Mouse (Mus musculus) liver, embryonic 15.5 days (tissue): Measurements from ENCODE around the gene Cd27. TPM values are rescaled to one million over a fixed set of nuclear protein-coding genes. Genes with fewer than 3 reads are reported as not detected.
"Not testable (repeated sequence)": the region's sequence is repeated elsewhere in the genome, so short reads cannot be mapped to it uniquely, and the experiment has no call there.

ENCODE experiments used
- ATAC-seq: fragments of 200-750 bp; cut with Nextera tagmentation; 2 replicates; pipeline ENCODE4 v1.8.0; 2017; ENCODE audit warnings: moderate number of reproducible peaks, mild to moderate bottlenecking, moderate library complexity; ENCODE audit not compliant: insufficient read depth
- H3K27ac ChIP-seq: fragments of 300-500 bp; sonication (generic); replicated peaks from 2 replicates; pipeline ENCODE4 v1.5.1; 2015; ENCODE audit warnings: mild to moderate bottlenecking, inconsistent platforms
- H3K27me3 ChIP-seq: fragments of 300-500 bp; sonication (generic); 2 replicates; pipeline ENCODE4 v1.6.1; 2015; ENCODE audit warnings: mild to moderate bottlenecking, inconsistent platforms
- H3K36me3 ChIP-seq: fragments of 300-500 bp; sonication (generic); replicated peaks from 2 replicates; pipeline ENCODE4 v1.6.1; 2015; ENCODE audit warnings: moderate library complexity, mild to moderate bottlenecking, inconsistent platforms
- H3K4me1 ChIP-seq: fragments of 300-500 bp; sonication (generic); replicated peaks from 2 replicates; pipeline ENCODE4 v1.6.1; 2015; ENCODE audit warnings: inconsistent platforms
- H3K4me2 ChIP-seq: fragments of 300-500 bp; sonication (generic); 2 replicates; pipeline ENCODE4 v1.6.1; 2015; ENCODE audit warnings: moderate library complexity, mild to moderate bottlenecking, inconsistent platforms
- H3K4me3 ChIP-seq: fragments of 300-500 bp; sonication (generic); replicated peaks from 2 replicates; pipeline ENCODE4 v1.5.1; 2015; ENCODE audit warnings: mild to moderate bottlenecking, inconsistent platforms
- H3K9ac ChIP-seq: fragments of 300-500 bp; sonication (generic); 2 replicates; pipeline ENCODE4 v1.6.1; 2015; ENCODE audit warnings: moderate library complexity, mild to moderate bottlenecking, inconsistent platforms
- H3K9me3 ChIP-seq: fragments of 300-500 bp; sonication (generic); replicated peaks from 2 replicates; pipeline ENCODE4 v1.6.1; 2016; ENCODE audit warnings: inconsistent platforms
- WGBS: fragments of 180-500 bp; shearing (Covaris S2); methylation state at CpG from one replicate; pipeline ENCODE4 v1.1.7; 2015; ENCODE audit warnings: mixed read lengths; ENCODE audit not compliant: insufficient replicate concordance; 5-methylcytosine and 5-hydroxymethylcytosine counted together
- polyA plus RNA-seq: library from polyadenylated mRNA; unstranded; fragments of >200 nt; fragmentation: Nextera tagmentation; extraction: Ambion mirVana; gene quantifications from 2 replicates; pipeline ENCODE4 v1.2.1, GENCODE M21; 2015

Gene Cd27
- polyA plus RNA-seq, 1 experiment from 2014 or later = 1.3 TPM

- not testable (repeated sequence) for H3K9ac ChIP-seq, H3K9me3 ChIP-seq, H3K27ac ChIP-seq, H3K27me3 ChIP-seq, H3K4me2 ChIP-seq, ATAC-seq, H3K36me3 ChIP-seq, H3K4me3 ChIP-seq
- 59% methylated on average over 6 of the region's 6 CpGs for WGBS
- H3K4me1 ChIP-seq = peaks cover 10% of the 10 kb centered on the region
Measured at GRCm38 (mm10) chr6:125266600-125266999, 29.8 kb upstream of the Cd27 start.

GRCm38 (mm10) chr6:125266091-125266490 is 29.3 kb upstream of the Cd27 start:
- Histone ChIP-seq H3K36me3 (no peaks in the 10 kb centered on the region), H3K27ac (no peak overlapping the region), H3K27me3 (no peaks in the 10 kb centered on the region), H3K9ac (no peak overlapping the region), H3K4me1 (peaks cover 5% of the 10 kb centered on the region; the same call in 1 of the 2 replicates), H3K4me3 (no peak overlapping the region), H3K9me3 (no peaks in the 10 kb centered on the region), H3K4me2 (no peak overlapping the region)
- ATAC-seq = no peak
- 65% methylated on average over 13 of the region's 13 CpGs for WGBS

DNA sequence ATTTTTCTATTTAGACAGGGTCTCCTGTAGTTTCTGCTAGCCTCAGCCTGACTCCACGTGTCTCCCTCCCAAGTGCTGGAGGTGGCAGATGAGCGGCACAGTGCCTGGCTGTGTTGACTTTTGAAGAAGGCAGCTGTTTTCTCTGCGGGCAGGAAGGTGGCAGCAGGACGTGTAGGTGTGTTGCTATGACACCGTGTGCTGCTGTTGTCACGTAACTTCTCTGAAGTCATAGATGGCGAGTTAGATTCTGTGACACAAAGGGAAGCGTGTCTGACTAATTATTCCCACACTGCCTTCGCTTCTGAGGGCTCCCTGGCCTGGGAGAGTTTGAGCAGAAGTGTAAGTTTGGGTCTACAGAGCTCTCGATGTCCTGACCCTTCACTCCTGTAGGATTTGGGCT is 28.4 kb upstream of the Cd27 start:
- no peak for ATAC-seq
- H3K4me1 ChIP-seq = no peaks in the 10 kb centered on the region
- no peaks in the 10 kb centered on the region for H3K36me3 ChIP-seq
- WGBS = 42% methylated on average over 10 of the region's 10 CpGs
- no peaks in the 10 kb centered on the region for H3K27me3 ChIP-seq
- no peak overlapping the region for H3K4me3 ChIP-seq
- no peak overlapping the region for H3K9ac ChIP-seq
- no peak overlapping the region for H3K4me2 ChIP-seq
- H3K27ac ChIP-seq = no peak overlapping the region
- H3K9me3 ChIP-seq = no peaks in the 10 kb centered on the region

- no peaks in the 10 kb centered on the region for H3K36me3 ChIP-seq
- WGBS = 72% methylated on average over 9 of the region's 9 CpGs
- H3K4me2 ChIP-seq = no peak overlapping the region
- no peak for ATAC-seq
- H3K4me1 ChIP-seq = no peaks in the 10 kb centered on the region
- no peaks in the 10 kb centered on the region for H3K9me3 ChIP-seq
- H3K27ac ChIP-seq = no peak overlapping the region
- H3K9ac ChIP-seq = no peak overlapping the region
- no peaks in the 10 kb centered on the region for H3K27me3 ChIP-seq
- H3K4me3 ChIP-seq = no peak overlapping the region
Measured at GRCm38 (mm10) chr6:125264219-125264618, 27.4 kb upstream of the Cd27 start.

DNA sequence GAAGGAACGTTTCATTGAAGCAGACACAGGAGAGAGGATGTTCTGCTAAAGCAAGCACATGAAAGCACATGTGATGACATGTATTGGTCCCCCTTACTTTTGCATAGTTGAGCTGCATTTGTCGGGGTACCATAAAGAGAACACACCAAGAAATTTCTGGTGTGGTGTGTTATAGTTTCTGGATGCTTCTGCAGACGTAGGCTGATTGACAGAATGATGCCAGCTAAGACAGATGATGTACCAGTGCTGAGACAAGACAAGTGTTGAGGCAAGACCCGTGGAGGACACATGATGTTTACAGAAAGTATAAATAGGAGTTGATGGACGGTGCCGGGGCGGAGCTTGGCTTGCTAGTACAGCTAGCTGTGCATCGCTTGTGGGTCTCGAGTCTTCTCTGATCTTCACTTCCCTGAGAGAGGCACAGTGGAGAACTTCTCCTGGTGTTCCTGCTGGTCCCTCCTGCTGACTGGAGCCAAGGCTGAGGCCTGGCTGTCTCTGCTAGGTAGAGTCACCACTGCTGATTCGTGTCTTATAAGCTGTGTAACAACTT is 23.3 kb upstream of the Cd27 start:
- no peak overlapping the region for H3K9ac ChIP-seq
- ATAC-seq = no peak
- H3K4me3 ChIP-seq = no peak overlapping the region
- H3K27ac ChIP-seq = no peak overlapping the region
- no peaks in the 10 kb centered on the region for H3K36me3 ChIP-seq
- H3K4me2 ChIP-seq = no peak overlapping the region
- H3K9me3 ChIP-seq = no peaks in the 10 kb centered on the region
- H3K4me1 ChIP-seq = no peaks in the 10 kb centered on the region
- 63% methylated on average over 10 of the region's 10 CpGs for WGBS
- no peaks in the 10 kb centered on the region for H3K27me3 ChIP-seq

DNA sequence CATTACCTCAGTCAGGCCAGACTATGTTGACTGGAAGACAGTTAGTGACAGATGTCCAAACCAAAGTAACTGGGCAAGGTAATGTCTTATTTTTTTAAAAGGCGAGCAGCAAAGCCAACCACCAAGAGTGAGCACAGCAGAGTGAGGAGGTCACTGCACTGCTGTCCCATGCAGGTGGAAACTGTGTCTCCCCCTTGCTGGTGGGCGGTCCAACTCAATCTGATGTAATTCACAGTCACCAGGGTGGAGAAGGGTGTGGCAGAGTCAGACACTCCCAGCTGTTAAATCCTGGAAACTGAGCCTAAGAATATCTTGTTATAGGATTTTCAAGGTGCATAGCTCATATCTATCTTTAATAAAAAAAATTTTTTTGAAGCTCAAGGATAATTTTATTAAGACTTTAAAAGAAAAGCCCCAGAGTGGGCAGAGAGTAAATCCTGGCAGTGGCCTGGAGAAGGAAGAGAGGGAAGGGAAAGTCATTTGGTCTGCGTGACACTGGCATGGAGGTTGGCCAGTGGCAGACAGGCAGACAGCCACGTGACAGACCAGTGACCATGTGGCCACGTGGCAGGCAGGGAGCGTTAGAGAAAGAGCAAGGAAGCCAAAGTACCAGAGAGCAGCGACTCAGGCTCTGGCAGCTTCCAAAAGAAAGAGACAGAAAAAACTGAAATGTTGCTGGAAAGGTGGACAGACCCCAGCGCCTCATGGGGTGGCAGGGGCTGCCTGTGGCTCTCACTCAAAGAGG is 19.6 kb upstream of the Cd27 start:
- Histone ChIP-seq H3K9ac (no peak overlapping the region), H3K36me3 (no peaks in the 10 kb centered on the region), H3K9me3 (no peaks in the 10 kb centered on the region), H3K4me1 (0 out of 2 replicates have a peak, but pooled peaks cover 3% of the 10 kb centered on the region), H3K4me2 (no peak overlapping the region), H3K27ac (no peak overlapping the region), H3K27me3 (no peaks in the 10 kb centered on the region), H3K4me3 (no peak overlapping the region)
- WGBS = 52% methylated on average over 8 of the region's 8 CpGs
- ATAC-seq = no peak

- Histone ChIP-seq H3K9ac (no peak overlapping the region), H3K27me3 (no peaks in the 10 kb centered on the region), H3K4me1 (0 out of 2 replicates have a peak, but pooled peaks cover 3% of the 10 kb centered on the region), H3K27ac (no peak overlapping the region), H3K4me3 (no peak overlapping the region), H3K9me3 (no peaks in the 10 kb centered on the region), H3K4me2 (no peak overlapping the region), H3K36me3 (no peaks in the 10 kb centered on the region)
- 67% methylated on average over 7 of the region's 7 CpGs for WGBS
- ATAC-seq = no peak
Measured at GRCm38 (mm10) chr6:125255516-125256044, 18.8 kb upstream of the Cd27 start.

GRCm38 (mm10) chr6:125253863-125254715 is 17.3 kb upstream of the Cd27 start:
- no peak for ATAC-seq
- 27% methylated on average over 14 of the region's 14 CpGs for WGBS
- Histone ChIP-seq H3K27ac (no peak overlapping the region), H3K4me3 (no peak overlapping the region), H3K36me3 (no peaks in the 10 kb centered on the region), H3K9ac (no peak overlapping the region), H3K9me3 (no peaks in the 10 kb centered on the region), H3K27me3 (no peaks in the 10 kb centered on the region), H3K4me1 (0 out of 2 replicates have a peak, but pooled peaks cover 3% of the 10 kb centered on the region), H3K4me2 (peak overlapping the region; percentile 27)

DNA sequence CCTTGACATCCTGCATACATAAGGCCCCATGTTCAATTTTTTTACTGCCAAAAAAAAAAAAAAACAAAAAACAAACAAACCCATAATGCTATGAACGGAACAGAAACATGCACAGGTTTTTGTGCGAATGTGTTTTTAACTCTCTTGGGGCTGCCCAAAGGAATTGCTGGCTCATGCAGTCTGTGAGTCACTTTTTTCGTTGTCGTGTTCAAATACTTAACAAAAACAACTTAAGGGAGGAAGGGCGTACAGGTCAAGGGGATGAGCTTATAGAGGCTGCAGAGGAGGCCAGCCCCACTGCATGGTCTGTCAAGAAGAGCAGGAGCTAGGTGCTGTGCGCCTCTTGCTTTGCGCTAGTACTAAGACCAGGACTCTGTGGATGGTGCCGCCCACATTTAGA is 15.9 kb upstream of the Cd27 start:
- Histone ChIP-seq H3K4me1 (0 out of 2 replicates have a peak, but pooled peaks cover 3% of the 10 kb centered on the region), H3K9me3 (no peaks in the 10 kb centered on the region), H3K4me2 (no peak overlapping the region), H3K9ac (no peak overlapping the region), H3K27ac (no peak overlapping the region), H3K27me3 (no peaks in the 10 kb centered on the region), H3K4me3 (no peak overlapping the region), H3K36me3 (no peaks in the 10 kb centered on the region)
- WGBS = 73% methylated on average over 8 of the region's 8 CpGs
- ATAC-seq = no peak

DNA sequence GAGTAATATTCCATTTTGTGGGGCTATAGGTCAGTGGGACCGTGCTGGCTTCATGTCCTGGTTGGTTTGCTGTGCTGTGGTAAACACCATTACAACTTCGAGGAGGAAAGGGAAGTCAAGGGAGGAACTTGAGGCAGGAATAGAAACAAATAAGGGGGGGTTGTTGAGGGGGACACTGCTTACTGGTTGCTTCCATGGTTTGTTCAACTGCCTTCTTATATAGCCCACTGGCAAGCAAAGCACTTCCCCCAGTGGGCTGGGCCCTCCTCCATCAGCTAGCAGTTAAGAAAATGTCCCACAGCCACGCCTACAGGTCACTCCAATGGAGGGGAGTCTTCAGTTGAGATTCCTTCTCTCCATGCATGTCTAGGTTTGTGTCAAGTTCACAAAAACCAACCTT is 15.5 kb upstream of the Cd27 start:
- ATAC-seq = no peak
- Histone ChIP-seq H3K4me1 (0 out of 2 replicates have a peak, but pooled peaks cover 3% of the 10 kb centered on the region), H3K27ac (no peak overlapping the region), H3K4me3 (no peak overlapping the region), H3K36me3 (no peaks in the 10 kb centered on the region), H3K9ac (no peak overlapping the region), H3K4me2 (no peak overlapping the region), H3K27me3 (no peaks in the 10 kb centered on the region), H3K9me3 (no peaks in the 10 kb centered on the region)
- WGBS = 43% methylated on average over 3 of the region's 3 CpGs

GRCm38 (mm10) chr6:125244551-125244950 is 7.7 kb upstream of the Cd27 start:
- WGBS = 25% methylated on average over 1 of the region's 1 CpGs
- Histone ChIP-seq H3K9me3 (no peaks in the 10 kb centered on the region), H3K27ac (no peak overlapping the region), H3K4me2 (no peak overlapping the region), H3K4me3 (no peak overlapping the region), H3K4me1 (no peaks in the 10 kb centered on the region), H3K27me3 (no peaks in the 10 kb centered on the region), H3K9ac (no peak overlapping the region), H3K36me3 (no peaks in the 10 kb centered on the region)
- ATAC-seq = no peak
